Mouse (Mus musculus) adrenal gland (tissue): Measurements from ENCODE around the gene Lipa.

Experiments used
- intact Hi-C: fragments of 180-260 bp; cut with DNase I; formaldehyde crosslinking; loops from one replicate; pipeline ENCODE4 v1.15.1; 2025
- long read RNA-seq, 2 experiments: library from polyadenylated mRNA; unstranded; transcript quantifications; one replicate each; pipeline ENCODE4 v2.0.0; 2020; ENCODE audit warnings: borderline replicate concordance in 1 of 2; ENCODE audit not compliant: insufficient replicate concordance in 1 of 2

Gene Lipa
- long read RNA-seq, experiment 1, transcript Lipa-202 (10 exons, 2,965 nt) = minor isoform, 24 of 327 reads
- long read RNA-seq, experiment 1, transcript Lipa-201 (10 exons, 2,969 nt) = major isoform, 236 of 327 reads
- long read RNA-seq, experiment 1, partial matches to known transcripts = 22 of 327 reads
- long read RNA-seq, experiment 1, other reads (novel, unspliced or antisense) = 39 of 327 reads
- long read RNA-seq, experiment 2, transcript Lipa-202 (10 exons, 2,965 nt) = minor isoform, 6 of 102 reads
- long read RNA-seq, experiment 2, transcript Lipa-201 (10 exons, 2,969 nt) = major isoform, 77 of 102 reads
- long read RNA-seq, experiment 2, partial matches to known transcripts = 7 of 102 reads
- long read RNA-seq, experiment 2, other reads (novel, unspliced or antisense) = 12 of 102 reads

- intact Hi-C loops = no loop called here
These were observed at the start of gene Lipa for GRCm38 (mm10) chr19:34526941-34527682. Lipa (minus strand) TSS chr19:34527474.

DNA sequence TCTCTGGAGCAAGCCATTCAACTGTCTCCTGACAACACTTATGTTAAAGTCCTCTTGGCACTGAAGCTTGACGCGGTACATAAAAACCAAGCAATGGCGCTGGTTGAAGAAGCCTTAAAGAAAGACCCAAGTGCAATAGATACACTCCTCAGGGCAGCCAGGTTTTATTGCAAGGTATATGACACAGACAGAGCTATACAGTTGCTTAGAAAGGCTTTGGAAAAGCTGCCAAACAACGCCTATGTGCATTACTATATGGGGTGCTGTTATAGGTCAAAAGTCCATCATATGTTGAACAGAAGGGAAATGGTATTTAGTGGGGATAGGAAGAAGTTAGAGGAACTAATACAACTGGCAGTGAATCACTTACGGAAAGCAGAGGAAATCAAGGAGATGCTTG lies 46.4 kb upstream of the Lipa start:
- intact Hi-C loops = no loop called here

DNA sequence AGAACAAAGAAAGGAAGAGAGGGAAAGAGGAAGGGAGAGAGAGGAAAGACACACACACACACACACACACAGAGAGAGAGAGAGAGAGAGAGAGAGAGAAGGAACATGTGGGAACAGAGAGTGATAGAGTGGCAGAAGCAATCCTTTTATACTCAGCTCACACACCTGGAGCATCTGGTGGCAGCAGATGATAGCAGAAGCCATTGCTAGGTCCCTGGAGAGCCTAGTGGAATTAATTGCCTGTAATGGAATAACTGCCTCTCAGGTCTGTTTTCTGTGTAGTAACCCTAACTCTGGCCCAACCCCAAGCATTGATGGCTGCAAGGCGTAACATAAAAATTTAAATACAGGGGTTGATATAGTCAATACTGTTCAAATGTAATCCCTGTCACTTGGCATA lies 43.8 kb upstream of the Lipa start:
- intact Hi-C loops = no loop called here

- intact Hi-C loops = no loop called here
These were observed 42.7 kb upstream of the Lipa start for GRCm38 (mm10) chr19:34569896-34570476.

DNA sequence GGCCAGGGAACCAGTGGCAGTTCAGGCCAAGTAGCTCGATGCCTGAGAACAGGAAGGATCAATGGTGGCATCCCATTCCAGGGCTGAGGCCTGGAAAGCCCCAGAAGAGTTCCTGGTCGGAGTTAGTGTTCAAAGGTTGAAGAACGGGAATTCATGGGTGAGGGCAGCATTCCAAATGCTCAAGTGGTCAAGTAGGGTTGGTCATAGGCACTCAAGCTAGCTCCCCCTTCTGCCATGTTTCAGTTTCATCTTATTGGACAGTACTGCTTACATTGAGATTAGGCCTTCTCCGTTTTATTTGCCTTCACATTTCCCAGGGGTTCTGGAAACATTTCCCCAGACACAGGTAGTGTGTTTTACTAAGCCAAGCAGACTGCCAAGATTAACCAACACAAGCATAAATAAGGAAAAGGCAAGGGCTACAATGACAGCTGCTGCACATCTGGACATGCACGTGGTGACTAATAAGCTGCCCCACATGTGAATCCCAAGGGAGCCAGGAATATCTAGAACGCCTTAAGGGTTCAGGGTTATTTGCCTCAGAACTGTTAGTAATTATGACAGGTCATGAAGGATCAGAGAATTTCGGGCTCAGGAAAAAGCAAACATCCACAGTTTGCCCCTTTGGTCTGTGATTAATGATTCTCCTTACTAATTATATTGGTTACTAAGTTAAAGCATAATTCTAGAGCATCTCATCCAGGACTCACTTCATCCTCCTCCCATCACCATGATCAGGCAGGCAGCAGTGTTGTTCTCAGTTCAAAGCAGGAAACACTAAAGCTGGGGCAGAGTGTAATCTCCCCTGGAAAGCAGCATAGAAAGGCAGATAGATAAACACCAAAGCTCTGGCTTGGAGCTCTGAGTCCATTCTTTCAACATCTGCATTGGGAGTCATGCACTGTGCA lies 42.0 kb upstream of the Lipa start:
- intact Hi-C loops = no loop called here

DNA sequence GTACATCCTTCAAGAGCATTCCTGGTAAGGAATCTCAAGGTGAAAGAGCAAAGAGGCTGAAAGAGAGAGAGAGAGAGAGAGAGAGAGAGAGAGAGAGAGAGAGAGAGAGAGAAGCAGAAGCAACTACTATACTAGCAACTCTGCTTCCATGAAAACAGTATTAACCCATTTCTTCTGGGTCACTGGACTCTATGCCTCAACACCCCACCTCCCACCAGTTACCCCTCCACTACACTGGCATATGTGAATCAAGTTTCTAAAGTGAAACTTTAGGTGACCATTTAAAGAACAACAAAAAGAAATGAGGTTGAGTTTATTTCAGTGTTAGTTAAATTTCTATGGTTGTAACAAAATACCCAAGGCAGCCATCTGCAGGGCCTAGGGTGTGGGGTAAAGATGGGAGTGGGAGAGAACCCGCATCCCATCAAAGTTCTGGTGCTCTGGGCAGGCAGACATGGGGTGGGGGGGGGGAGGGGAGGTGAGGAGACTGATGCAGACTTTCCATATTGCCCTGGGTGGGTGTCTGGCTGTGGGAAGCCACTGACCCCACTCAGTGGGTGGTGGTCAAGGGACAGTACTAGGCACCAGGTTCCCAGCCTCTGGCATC lies 39.0 kb upstream of the Lipa start:
- intact Hi-C loops = no loop called here

DNA sequence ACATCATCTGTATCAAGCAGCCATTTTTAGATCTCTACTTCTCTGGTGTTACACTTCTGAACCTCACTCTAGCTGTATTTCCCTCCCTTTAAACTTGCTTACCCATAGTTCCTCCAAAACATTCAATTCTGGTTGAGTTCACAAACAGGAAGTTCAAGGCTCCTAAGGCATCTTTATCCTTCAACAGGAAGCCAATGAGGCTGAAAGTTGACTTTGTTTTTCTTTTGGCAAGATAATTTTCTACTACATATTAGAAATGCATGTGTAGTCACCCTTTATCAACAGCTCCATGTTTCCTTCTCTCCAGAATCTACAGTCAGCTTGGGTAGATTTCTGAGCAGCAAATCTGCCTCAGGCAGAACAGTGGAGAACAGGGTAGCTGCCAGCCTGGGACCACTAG lies 35.3 kb upstream of the Lipa start:
- intact Hi-C loops = no loop called here

GRCm38 (mm10) chr19:34556621-34557020 lies 29.3 kb upstream of the Lipa start:
- intact Hi-C loops = no loop called here

- intact Hi-C loops = loop anchor here (5.0 kb wide), 1 partner anchor 312 kb away; no protein-coding TSS in a partner anchor
These were observed 26.8 kb upstream of the Lipa start for GRCm38 (mm10) chr19:34554061-34554460.

GRCm38 (mm10) chr19:34553522-34553921 lies 26.2 kb upstream of the Lipa start:
- intact Hi-C loops = loop anchor here (5.0 kb wide), 1 partner anchor 311 kb away; no protein-coding TSS in a partner anchor

GRCm38 (mm10) chr19:34553021-34553420 lies 25.7 kb upstream of the Lipa start:
- intact Hi-C loops = loop anchor here (5.0 kb wide), 1 partner anchor 311 kb away; no protein-coding TSS in a partner anchor

- intact Hi-C loops = loop anchor here (2.0 to 5.0 kb wide), 2 partner anchors 85 to 310 kb away; no protein-coding TSS in a partner anchor
These were observed 24.7 kb upstream of the Lipa start for GRCm38 (mm10) chr19:34551981-34552380.

- intact Hi-C loops = loop anchor here (2.0 to 5.0 kb wide), 2 partner anchors 86 to 308 kb away; no protein-coding TSS in a partner anchor
These were observed 23.4 kb upstream of the Lipa start, which contains the start of gene Ifit2 for GRCm38 (mm10) chr19:34550534-34551223. Ifit2 (plus strand) TSS chr19:34550694.

DNA sequence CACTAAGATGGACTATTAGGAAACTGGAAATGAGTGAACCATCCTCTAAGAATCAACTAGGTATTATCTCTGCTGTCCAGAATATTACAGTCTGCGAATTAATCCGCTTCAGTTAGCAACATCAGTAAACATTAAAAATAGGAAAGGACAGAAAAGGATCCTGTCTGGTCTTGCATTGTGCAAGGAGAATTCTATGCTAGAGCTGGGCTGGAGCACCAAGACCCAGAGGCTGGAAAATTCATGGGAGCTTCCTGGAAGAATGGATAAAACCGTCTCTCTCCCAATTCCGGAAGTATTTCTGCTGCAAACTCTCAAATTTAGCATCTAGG lies 22.9 kb upstream of the Lipa start:
- intact Hi-C loops = loop anchor here (2.0 to 5.0 kb wide), 2 partner anchors 87 to 308 kb away; no protein-coding TSS in a partner anchor

- intact Hi-C loops = loop anchor here (5.0 kb wide), 1 partner anchor 211 kb away; no protein-coding TSS in a partner anchor
These were observed 20.7 kb upstream of the Lipa start for GRCm38 (mm10) chr19:34547976-34548375.

DNA sequence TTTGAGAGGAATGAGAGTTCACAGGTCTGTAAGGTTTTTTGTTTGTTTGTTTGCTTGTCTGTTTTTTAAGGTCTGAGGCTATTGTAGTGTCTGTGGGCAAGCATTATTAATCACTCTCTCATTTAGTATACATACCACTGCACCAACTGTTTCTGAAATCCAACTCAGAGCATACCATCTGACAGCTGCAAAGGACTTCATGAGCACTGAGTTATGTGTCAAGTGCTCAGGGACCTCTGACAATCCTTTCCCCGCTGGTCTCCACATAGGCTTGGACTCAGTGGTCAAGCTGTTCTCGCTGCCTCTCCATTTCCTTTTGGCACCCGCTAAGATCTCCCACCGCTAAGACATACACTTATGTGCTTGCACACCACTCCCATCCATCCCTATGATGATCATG lies 18.9 kb upstream of the Lipa start:
- intact Hi-C loops = loop anchor here (5.0 kb wide), 1 partner anchor 209 kb away; no protein-coding TSS in a partner anchor

- intact Hi-C loops = no loop called here
These were observed 12.1 kb upstream of the Lipa start for GRCm38 (mm10) chr19:34539422-34539821.

DNA sequence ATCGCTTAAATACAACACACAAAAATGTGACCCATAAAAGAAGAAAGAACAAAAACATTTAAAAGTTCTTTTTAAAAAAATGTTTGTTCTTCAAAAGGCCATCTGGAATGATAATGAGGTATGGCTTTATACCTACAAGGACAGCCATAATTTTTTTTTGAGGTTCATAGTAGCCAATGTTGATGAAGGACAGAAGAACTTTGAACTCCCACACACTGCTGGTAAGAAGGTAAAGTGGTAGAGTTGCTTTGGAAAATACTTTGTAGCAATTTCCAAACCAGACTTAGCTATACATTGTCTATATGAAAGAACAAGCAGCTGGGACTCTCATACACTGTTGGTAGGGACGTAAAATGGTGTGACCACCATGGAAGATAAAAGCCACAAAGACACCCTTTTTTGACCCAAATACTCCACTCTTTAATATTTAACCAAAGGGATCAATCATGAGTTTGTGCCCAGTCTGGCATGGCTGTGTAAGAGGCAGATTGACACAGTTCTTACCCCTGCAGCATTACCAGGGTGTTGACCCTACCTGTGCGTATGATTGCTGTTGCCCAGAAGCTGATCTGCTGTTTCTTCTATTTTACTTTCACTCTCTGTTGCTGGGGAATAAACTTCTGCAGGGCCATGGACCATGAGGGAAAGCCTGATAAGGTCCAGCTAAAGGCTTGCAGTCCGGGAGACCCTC lies 4.9 kb upstream of the Lipa start:
- intact Hi-C loops = loop anchor here (5.0 kb wide), 1 partner anchor 35 kb away; no protein-coding TSS in a partner anchor
